Mouse (Mus musculus) embryonic fibroblast, embryonic 13.5 days (primary cell): Measurements from ENCODE around the gene Nr4a1.

Experiments used
- CTCF ChIP-seq: IDR thresholded peaks from 2 replicates; pipeline ENCODE4 v1.5.1; 2011; ENCODE audit warnings: mild to moderate bottlenecking, control low read depth, low read length, moderate library complexity, borderline replicate concordance; ENCODE audit not compliant: insufficient read depth
- POLR2A ChIP-seq: IDR thresholded peaks from 2 replicates; pipeline ENCODE4 v1.6.1; 2011; ENCODE audit warnings: low read depth, mild to moderate bottlenecking, control low read depth, low read length, moderate library complexity

GRCm38 (mm10) chr15:101315832-101316231 is 61.8 kb downstream of the Nr4a1 start:
- TF ChIP-seq CTCF = peak; percentile 97
- TF ChIP-seq POLR2A = no peak
